Mouse (Mus musculus) cerebellum, postnatal 36 days (tissue): Measurements from ENCODE around the gene 1700003H04Rik.

Experiments used
- DNase-seq, 2 experiments: peaks; one replicate each; pipeline ENCODE4 v3.0.0; 2021 to 2022; ENCODE audit warnings: mixed read lengths in 2 of 2

Gene 1700003H04Rik

GRCm38 (mm10) chr3:124581001-124581400, at the start of gene 1700003H04Rik:
TSS of gene 1700003H04Rik (minus strand) at chr3:124581101.
- no peak for DNase-seq

DNA sequence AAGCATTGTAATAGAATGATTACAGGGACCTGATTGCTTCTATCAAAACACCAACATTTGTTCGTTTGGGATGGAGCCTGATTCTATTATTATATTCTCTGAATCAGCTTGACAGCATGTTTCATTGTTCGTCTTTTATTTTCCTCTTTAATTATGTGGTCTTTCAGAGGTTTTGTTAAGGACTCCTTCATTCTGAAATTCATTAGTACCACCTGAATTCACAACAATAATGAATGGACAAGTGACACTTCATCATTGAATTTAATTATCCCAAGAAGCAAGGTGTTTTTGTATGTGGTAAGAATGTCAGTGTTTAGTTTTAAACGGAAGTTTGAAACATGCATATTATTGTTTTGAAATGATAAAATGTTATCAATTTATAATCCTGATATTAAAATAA, 42.1 kb upstream of the 1700003H04Rik start:
- DNase-seq, result no peak

- DNase-seq, result no peak
Observed at GRCm38 (mm10) chr3:124613287-124613686, 32.4 kb upstream of the 1700003H04Rik start.

DNA sequence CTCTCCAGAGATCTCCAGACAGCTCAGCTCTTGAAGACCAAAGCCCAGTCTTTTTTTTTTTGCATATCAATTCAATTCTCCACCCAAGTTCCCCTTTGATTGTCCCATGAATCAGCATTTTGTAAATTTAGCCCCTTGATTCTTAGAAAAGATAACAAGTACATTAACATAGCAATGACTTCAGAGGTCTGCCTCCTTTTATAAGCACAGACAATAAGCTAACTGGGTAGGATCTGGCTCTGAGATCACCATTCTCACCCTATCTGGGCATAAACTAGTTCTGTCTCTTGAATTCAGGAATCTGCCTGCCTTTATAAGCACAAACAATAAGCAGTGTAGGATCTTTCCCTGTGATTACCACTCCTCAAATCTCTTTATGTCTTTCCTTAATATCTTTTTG, 29.1 kb upstream of the 1700003H04Rik start:
- DNase-seq, result no peak

DNA sequence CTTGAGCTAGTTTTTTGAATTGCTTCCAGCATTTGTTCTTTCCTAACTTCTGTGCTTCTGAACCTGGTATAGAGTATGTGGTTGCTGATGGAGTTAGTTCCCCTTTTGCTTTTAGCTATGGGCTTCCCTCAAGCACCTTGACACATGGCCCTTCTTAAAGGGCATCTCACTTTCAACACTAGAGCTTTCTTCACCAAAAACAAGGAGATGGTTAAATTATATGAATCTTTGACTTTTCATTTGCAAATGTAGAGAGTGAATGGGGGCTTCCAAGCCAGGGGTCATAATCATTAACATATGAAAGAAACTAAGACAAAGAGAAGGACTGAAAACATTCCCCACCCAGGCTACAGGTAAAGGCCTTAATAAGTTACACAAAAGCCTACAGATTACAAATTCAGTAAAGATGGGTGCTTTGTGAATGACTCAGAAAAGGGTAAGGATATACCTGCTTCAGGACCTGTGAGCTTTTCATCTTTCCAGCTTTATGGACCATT, 25.2 kb upstream of the 1700003H04Rik start:
- DNase-seq, result no peak

- DNase-seq, result no peak
Observed at GRCm38 (mm10) chr3:124605518-124605917, 24.6 kb upstream of the 1700003H04Rik start.

DNA sequence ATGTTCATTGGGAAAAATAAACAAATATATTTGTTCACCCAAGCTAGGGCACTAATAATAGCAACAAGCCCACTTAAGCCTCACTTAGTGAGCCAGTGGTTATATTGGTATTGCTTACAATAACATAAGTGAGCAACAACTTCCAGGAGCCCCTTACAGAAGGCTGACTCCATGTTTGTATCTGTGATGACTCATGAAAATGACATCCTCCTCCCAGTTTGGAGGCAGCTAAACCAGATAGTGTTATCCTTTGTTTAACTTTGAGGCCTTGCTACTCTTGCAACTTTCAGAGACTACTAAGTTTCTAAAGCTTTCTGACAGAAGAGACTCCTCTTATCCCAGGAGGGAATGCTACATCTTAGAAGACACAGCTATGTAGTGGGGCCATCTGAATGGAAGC, 16.9 kb upstream of the 1700003H04Rik start:
- DNase-seq, result no peak

- DNase-seq, result no peak
Observed at GRCm38 (mm10) chr3:124587534-124587933, 6.6 kb upstream of the 1700003H04Rik start.

GRCm38 (mm10) chr3:124585761-124586160, 4.9 kb upstream of the 1700003H04Rik start:
- no peak for DNase-seq

GRCm38 (mm10) chr3:124557317-124557716, 23.6 kb downstream of the 1700003H04Rik start:
- DNase-seq, result no peak

DNA sequence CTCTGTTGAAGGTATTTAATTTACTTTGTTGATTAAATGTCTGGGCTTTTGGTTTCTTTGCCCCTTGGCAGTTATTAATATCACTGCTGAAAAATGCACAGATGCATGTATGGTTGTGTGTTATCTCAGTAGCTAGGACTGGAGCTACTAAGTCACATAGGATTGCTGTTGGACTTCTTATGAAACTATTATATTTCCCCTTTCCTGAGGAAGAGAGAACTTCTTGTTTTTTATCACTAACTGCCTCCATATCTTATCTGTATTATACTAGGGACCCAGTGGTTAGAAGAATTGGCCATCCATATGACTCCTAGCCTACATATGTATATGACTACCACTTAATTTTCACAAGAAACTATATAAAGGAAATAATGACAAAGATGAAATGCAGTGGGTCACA, 24.9 kb downstream of the 1700003H04Rik start:
- no peak for DNase-seq

DNA sequence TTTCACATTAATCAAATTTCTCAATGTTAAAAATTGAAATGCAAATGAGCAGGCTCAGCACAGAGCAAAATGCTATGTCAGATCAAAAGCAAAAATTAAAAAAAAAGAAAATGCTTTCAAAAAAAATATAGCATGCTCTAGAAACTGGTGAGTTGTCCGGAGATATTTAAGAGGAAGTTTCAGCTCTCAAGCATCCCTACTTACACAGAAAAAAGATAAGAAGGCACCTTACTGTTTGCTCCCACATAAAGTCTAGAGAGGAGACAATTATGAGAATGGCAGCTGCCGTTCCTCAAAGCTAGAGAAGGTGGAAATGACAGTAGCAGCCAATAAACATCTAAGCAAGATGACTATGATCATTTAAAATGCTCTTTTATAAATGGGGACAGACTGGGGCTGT, 25.8 kb downstream of the 1700003H04Rik start:
- no peak for DNase-seq

GRCm38 (mm10) chr3:124548898-124549297, 32.0 kb downstream of the 1700003H04Rik start:
- no peak for DNase-seq

DNA sequence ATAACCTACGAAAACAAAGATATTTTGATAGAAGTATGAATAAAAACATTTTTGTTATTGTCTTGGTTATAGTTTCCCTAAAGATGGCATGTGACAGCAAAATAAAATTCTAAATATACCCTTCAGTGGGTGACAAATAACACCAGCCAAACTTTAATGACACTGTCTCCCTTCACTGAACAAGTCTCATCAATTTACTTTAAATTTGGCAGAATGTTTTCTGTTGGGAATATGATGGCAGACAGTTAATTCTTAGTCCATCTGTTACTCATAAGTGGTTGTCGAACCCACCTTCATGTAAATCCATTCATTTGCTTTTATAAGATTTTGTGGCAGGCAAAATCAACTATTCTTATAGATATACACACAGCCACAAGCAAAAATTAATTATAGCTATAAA, 42.6 kb downstream of the 1700003H04Rik start:
- DNase-seq, result no peak

GRCm38 (mm10) chr3:124536602-124537001, 44.3 kb downstream of the 1700003H04Rik start:
- DNase-seq, result no peak

GRCm38 (mm10) chr3:124518786-124519185, 62.1 kb downstream of the 1700003H04Rik start:
- DNase-seq, result no peak
